Mouse (Mus musculus) thymus, adult 2 months (tissue): ENCODE results near the gene Rpl36.
"Not testable (repeated sequence)": the region's sequence is repeated elsewhere in the genome, so short reads cannot be mapped to it uniquely, and the experiment has no call there.

Experiments
- CTCF ChIP-seq: fragments of 200-500 bp; IDR thresholded peaks from 2 replicates; pipeline ENCODE4 v1.5.1; 2012; ENCODE audit warnings: mild to moderate bottlenecking, control low read depth, low read length, moderate library complexity, borderline replicate concordance; ENCODE audit not compliant: control insufficient read depth, poor library complexity, insufficient read depth; ENCODE audit errors: extremely low read depth
- POLR2A ChIP-seq: fragments of 200-500 bp; IDR thresholded peaks from 2 replicates; pipeline ENCODE4 v1.6.1; 2012; ENCODE audit warnings: mild to moderate bottlenecking, low read length, control low read depth, moderate library complexity; ENCODE audit not compliant: control insufficient read depth, poor library complexity, insufficient read depth; ENCODE audit errors: extremely low read depth

GRCm38 (mm10) chr17:56613893-56614292, 677 bp downstream of the Rpl36 start:
- TF ChIP-seq POLR2A, CTCF: not testable (repeated sequence)
